Mouse (Mus musculus) cerebellum, postnatal 25 days (tissue): ENCODE data around the gene Rara.
A peak's percentile ranks its signal among the peaks of the same experiment; 100 is the strongest.

Source experiments
- DNase-seq, 2 experiments: peaks; one replicate each; pipeline ENCODE4 v3.0.0; 2021; ENCODE audit warnings: mixed read lengths in 2 of 2

Rara gene

GRCm38 (mm10) chr11:98953835-98954320 is 26.3 kb downstream of the Rara start:
- DNase-seq = no peak

GRCm38 (mm10) chr11:98954373-98954772 is 26.8 kb downstream of the Rara start:
- peak; percentile 71 to 84 for DNase-seq

DNA sequence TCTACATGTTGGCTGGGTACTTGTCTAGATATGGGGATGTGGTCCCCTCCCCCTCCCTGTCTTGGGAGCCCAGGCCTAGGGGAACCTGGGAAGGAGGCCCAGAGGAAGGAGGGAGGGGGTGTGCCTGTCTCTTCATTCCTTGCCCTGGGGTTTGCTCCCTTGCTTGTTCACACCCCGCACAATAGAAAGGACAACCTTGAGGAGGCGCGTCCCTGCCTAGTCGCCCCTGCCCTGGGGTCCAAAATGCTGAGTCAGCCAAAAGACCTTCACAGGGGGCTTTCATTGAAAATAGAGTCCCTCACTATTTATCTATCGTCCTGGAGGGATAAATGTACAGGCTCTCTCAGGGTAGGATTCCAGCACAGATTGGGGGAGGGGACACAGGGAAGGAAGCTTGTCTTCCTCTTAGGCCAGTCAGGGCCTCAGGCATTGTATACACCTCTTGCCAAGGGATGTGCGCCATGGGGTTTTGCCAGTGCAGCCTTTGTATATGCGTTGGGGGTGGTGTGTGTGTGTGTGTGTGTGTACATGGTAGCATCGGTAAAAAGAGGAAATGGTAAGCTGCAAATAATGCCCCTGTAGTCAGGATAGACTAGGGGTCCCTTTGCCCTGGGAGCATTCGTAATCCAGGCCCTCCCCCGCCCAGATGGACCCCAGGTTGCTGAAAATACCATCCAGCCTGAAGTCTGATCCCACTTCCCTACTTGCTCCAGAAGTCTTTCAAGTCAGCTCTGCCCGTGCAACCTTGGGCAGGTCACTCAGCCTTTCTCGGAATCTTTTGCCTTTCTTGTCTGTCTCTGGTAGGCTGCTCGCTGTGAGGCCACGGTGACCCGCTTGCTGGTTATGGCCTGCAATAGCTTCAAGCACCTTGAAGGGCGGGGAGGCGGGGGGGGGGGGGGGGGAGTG is 27.4 kb downstream of the Rara start:
- DNase-seq = no peak

DNA sequence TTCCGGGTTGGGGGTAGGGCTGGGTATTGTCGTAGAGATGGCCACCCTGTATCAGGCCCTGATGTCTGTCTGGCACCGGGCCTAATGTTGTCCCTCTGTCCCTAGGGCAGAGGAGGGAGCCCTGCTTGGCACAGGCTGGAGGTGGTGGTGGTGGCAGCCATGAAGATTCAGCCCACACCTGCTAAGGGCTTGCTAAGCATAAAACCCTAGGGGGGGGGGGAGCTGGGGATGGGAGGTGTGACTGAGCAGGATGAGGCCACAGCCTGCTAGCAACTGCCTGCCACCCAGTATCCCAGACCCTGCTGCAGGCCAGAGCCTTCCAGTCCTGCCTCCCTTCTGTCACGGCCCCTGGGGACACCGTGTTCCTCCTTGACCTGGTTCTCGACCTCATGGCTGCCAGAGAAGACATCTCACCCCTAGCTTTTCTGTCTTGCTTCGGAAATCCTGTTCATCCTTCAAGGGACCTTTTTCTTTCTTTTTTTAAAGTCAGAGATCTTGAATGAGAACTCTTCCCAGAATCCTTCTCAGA is 28.2 kb downstream of the Rara start:
- peak in 1 of 2 experiments; percentile 60 for DNase-seq

DNA sequence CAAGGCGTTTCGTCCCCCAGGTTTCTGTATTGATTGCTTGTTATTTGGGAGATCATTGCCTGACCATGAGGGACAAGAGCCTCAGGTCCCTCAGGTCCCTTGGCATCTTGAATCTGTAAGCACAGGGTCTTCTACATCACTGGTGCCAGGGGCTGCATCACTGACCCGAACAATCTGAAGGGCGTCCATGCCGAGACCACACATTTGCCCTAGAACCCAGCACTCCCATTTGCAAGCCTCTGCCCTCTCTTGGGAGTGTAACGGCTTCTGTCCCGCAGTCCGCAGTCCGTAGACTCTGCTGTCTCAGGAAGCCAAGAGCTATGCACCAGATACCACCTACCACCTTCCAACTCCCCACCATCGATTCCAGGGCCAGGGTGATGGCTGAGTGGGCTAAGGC is 28.7 kb downstream of the Rara start:
- DNase-seq = no peak

DNA sequence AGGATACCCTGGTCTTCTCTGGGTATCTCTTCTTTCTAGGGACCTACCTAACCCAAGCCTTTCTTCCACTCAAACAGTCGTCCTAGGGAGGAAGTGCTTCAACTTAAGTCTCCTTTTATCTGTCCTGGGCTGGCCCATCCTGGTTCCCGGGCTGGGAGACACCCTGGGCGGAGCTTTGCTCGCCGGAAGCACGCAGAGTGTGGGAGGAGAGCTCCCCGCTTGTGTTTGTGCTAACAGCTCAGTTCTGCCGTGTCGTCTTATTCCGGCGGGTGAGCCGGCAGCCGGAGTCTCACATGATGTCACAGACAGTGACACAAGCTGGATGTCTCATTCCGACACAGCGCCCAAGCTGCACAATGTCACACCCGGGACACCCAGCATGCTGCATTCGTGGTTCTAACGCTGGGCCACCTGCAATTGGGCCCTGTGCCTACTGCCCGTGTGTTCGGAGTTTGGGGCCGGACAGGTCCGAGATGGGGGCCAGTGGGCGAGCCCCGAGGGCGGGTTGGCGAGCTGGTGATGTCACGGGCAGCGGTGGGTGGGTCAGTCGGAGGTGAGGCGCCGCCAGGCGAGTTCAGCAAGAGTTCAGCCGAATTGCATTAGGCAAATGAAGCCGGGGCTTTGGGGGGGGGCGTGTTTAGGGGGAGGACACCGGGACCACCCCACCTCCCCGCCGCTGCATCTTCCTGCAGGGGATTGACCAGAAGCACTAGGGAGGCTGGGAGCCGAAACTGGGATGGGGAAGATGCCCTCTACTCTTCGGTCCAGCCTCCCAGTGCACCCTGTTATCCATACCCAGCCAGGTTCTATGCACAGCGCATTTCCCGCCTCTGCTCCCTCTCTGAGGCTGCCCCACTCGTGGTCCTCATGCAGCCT is 32.1 kb downstream of the Rara start:
- peak; percentile 58 to 67 for DNase-seq

DNA sequence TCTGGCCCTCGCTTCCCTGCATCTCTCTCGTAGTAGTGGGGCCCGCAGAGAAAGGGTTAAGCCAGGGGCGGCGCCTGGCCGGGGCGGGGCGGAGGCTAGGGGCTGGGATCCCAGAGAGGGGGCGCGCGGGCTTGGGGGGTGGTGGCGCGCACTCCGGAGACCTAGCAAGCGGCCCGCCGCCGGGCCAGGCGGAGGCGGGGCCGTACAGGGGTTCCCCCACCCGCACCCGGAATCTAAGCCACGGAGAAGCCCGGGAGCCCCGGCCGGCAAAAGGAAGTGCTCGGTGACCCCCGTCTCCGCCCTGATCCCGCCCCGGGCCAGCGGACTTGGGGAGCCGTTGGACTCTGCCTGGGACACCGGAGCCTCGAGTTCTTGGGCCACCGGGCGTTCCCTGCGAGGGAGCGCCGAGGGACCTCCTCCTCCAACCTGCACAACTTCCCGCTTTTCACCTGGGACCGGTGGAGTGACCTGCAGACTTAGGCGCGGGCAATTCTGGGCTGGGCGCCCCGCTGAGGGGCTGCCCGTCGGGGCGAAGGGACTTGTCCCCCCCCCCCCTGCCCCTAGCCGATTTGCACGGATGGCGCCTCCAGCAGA is 32.8 kb downstream of the Rara start:
- DNase-seq = peak in 1 of 2 experiments; percentile 60

GRCm38 (mm10) chr11:98961051-98961592 is 33.5 kb downstream of the Rara start:
- no peak for DNase-seq

GRCm38 (mm10) chr11:98961766-98962165 is 34.1 kb downstream of the Rara start:
- no peak for DNase-seq

DNA sequence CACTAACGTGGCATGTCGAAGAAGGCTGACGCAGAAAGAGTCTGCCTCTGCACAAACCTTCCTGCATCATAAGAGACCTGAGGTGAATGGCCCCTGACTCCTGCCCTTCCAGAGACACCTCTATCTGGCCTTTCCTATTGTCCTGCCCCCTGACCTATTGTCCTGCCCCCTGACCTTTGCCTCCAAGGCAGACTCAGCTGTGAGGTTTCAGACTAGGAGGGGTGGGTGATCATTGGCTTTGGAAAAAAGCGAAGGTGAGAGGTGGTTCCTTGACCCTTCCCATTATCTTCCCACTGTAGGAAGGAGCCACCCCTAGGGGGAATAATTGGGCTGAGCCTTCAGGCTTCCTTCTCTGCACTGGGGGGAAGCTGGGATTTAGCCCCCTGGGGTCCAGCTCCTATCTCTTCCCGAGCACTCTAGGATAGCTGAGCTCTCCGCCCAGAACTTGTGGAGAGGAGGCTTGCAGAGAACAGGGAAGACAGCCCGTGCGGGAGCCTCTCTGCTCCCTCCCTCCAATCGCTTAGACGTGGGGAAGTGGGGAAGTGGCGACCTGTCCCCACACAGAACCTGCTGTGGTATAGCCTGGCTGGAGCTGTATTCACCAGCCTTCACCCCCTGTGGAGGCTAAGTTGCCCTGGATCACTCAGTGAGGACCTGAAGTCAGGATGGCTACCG is 34.9 kb downstream of the Rara start:
- DNase-seq = no peak

- peak in 1 of 2 experiments; percentile 64 for DNase-seq
Observed at GRCm38 (mm10) chr11:98963191-98964021, 35.8 kb downstream of the Rara start.

DNA sequence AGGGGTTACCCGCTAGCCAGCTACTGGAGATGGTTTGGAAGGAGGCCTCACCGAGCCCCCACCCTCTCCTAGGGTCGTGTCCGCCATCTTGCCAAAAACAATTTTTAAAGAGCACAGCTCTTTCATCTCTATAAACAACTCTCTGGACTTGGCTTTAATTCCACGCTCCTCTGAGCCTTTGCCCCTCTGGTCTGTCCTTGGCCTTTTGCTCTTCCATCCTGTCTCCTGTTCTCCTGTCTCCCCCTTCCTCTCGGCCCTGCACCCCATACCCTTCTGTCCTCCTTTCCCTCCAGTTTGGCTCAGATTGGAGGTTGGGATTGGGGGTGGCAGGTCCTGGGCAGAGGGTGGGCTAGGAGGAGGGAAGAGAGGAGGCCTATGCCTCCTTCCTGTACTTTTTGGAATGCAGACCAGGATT is 36.6 kb downstream of the Rara start:
- no peak for DNase-seq

DNA sequence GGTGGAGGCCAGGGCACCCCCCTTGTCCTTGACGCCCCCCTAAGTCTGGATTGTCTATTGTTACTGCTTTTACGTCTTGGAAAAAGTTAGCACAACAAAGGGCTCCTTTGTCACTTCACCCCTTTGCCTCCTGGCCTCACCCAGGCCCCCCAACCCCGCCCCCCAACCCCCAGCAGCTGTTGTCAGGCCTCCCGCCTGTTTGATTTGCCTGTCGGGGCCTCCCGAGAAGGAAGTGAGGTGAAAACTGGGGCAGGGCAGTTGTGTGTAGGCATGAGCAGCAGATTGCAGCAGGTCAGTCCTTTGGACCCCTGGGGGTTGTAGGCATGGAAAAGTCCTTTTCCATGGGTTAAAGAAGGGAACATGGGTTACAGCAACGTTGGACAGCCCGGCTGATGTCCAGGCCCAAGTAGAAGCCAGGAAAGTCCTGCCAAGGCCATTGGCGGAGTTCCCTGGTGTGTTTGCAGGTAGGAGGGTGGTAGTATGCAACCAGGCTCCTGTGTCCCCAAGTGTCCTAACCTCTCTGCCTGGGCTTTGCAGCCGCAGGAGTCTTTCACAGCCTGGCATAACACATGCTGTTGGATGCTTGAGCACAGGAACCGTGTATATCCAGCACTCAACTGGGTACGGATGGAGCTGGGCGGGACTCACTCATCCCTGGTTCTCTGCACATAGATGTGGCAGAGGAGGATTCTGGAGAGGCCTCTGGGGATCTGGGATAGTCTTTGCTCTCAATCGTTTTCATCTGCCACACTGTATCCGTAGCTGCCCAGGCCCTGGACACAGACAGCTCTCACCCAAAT is 37.2 kb downstream of the Rara start:
- DNase-seq = peak; percentile 68 to 73

GRCm38 (mm10) chr11:98965416-98966077 is 37.9 kb downstream of the Rara start:
- peak in 1 of 2 experiments; percentile 45 for DNase-seq

DNA sequence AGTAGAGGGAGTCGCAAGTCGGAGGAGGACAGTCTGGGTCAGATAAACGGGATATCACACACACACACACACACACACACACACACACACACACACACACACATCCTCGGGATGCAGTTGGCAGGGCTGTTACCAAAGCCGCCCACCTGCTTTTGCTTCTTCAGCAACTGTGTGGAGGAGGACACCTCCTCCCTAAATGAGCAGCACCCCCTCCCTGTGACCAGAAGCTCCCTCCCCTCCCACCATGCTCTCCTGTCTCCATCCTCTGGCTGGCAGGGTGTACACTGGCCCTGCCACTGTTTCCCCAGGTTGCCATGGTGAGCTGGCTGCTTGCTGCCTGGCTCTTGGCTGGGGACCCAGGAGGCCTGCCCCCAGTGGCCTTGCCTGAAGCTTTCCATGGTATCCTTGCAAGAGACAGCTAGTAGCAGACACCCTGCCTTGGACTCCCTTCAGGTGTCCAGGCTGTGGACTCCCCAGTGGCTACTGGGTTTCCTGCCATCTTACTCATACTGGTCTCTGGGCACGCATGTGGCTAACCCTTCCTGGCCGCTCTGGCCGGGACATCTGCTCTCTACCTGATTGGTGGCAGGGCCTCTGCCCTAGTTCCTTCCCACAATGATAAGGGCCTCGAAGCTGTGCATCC is 39.0 kb downstream of the Rara start:
- DNase-seq = peak; percentile 81 to 83

DNA sequence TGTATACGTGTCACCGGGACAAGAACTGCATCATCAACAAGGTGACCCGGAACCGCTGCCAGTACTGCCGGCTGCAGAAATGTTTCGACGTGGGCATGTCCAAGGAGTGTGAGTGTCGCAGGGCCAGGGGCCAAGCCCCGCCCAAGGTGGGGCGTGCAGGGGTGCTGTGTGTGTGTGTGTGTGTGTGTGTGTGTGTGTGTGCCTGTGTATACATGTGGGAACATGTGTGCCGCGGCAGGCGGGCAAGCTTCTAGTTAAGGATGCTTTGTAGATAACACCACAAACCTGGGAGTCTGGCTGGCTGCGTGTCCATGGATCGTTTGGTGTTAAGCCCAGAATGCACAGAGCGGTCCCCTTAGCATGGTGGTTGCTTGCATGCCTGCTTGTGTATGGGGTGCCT is 40.5 kb downstream of the Rara start:
- peak; percentile 25 to 37 for DNase-seq

- DNase-seq = peak in 1 of 2 experiments; percentile 15
Observed at GRCm38 (mm10) chr11:98968716-98969495, 41.3 kb downstream of the Rara start.

DNA sequence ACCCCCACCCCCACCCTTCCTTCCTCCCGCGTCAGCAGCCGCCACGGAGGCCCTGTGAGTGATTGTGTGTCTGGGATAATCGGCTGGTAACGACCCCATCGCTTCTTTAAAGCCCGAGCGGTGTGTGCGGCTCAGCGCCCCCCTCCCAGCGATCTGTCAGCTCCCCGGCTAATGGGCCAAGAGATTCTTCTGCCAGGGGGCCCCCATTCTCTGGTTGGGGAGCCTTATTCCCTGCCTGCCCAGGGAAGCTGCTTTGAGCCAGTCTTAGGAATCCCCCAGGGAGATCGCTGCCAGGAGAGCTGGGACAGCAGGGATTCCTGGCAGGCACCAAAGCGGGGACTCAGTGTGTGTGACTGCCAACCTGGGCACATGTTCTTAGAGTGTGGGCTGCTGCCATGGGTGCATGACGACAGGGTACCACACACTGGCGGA is 41.9 kb downstream of the Rara start:
- peak; percentile 26 to 44 for DNase-seq
